Mouse (Mus musculus) bone marrow macrophage, adult 2 months (primary cell): Measurements from ENCODE around the gene Dhrs13.

Source experiments
- CTCF ChIP-seq: IDR thresholded peaks from 2 replicates; pipeline ENCODE4 v1.5.1; 2012; ENCODE audit warnings: low read depth, mild to moderate bottlenecking, low read length, moderate library complexity
- POLR2A ChIP-seq: IDR thresholded peaks from 2 replicates; pipeline ENCODE4 v1.6.1; 2012; ENCODE audit warnings: mild to moderate bottlenecking, low read depth, low read length, borderline replicate concordance

GRCm38 (mm10) chr11:77985541-77986065, 46.5 kb upstream of the Dhrs13 start:
- no peak for TF ChIP-seq CTCF
- no peak for TF ChIP-seq POLR2A
